Mouse (Mus musculus): ENCODE data around the gene Phldb1. TPM values are rescaled to one million over a fixed set of nuclear protein-coding genes. Genes with fewer than 3 reads are reported as not detected.

Phldb1 gene
- polyA plus RNA-seq, 1 experiment from 2014 or later = 58.9 TPM

GRCm38 (mm10) chr9:44693071-44693470 is 41.9 kb downstream of the Phldb1 start:
- 88% methylated on average over 11 of the region's 11 CpGs for WGBS
- Histone ChIP-seq H3K27ac (no peak overlapping the region), H3K4me1 (no peaks in the 10 kb centered on the region), H3K36me3 (replicated peaks) (peaks cover 52% of the 10 kb centered on the region), H3K9me3 (no peaks in the 10 kb centered on the region), H3K4me2 (no peak overlapping the region), H3K4me3 (no peak overlapping the region), H3K27me3 (replicated peaks) (no peaks in the 10 kb centered on the region), H3K9ac (no peak overlapping the region)
- no peak for ATAC-seq (replicated peaks)

DNA sequence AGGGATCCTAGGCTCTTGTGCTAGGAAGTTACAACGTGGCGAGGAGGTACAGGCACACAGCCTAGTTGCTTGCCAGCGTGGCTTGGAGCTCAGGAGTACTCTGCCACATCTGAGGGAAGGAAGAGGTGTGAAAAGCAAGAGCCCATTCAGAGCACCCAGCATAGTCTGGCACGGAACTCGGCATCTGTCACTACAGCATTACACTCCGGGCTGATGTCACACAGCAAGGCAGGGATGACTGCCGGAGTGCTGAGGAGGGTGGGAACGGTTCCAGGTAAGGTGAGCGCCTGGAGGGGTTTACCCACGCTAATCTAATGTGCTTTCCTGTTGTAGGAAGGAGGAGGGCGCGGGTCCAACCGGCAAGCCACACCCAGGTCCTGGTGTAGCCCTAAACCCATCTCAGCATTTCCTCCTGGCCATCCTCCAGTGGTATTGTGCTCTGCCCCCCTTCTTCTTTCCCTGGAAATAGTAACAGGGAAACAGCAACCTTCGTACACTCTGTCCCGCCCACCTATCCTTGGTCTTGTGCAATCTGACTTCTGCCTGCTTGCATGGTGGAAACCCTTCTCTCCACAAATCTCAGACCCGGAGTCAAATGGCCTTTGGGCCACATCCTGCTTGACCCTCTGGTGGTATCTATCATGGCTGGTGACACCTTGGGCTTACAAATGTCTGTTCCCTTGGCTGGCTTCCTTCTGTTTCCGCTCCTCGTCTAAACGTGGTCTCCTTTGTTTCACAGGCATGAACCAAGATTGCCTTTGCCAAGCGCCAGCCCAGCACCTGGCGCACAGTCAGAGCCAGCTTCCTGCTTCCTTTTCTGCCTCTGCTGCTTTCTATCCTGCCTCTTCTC is 43.1 kb downstream of the Phldb1 start:
- Histone ChIP-seq H3K9me3 (no peaks in the 10 kb centered on the region), H3K9ac (no peak overlapping the region), H3K36me3 (replicated peaks) (peaks cover 42% of the 10 kb centered on the region), H3K4me3 (no peak overlapping the region), H3K27ac (0 out of 2 replicates have a peak overlapping the region, but pooled peaks have one; percentile 12), H3K27me3 (replicated peaks) (no peaks in the 10 kb centered on the region), H3K4me1 (peaks cover 9% of the 10 kb centered on the region), H3K4me2 (no peak overlapping the region)
- 82% methylated on average over 21 of the region's 21 CpGs for WGBS
- ATAC-seq (replicated peaks) = no peak

- no peaks in the 10 kb centered on the region for H3K9me3 ChIP-seq
- H3K4me1 ChIP-seq = peaks cover 21% of the 10 kb centered on the region
- H3K9ac ChIP-seq = no peak overlapping the region
- no peak for ATAC-seq (replicated peaks)
- H3K27me3 ChIP-seq (replicated peaks) = no peaks in the 10 kb centered on the region
- no peak overlapping the region for H3K27ac ChIP-seq
- no peak overlapping the region for H3K4me3 ChIP-seq
- no peak overlapping the region for H3K4me2 ChIP-seq
- WGBS = 51% methylated on average over 7 of the region's 7 CpGs
- peaks cover 31% of the 10 kb centered on the region for H3K36me3 ChIP-seq (replicated peaks)
Observed at GRCm38 (mm10) chr9:44690641-44691040, 44.4 kb downstream of the Phldb1 start.

GRCm38 (mm10) chr9:44688013-44688412 is 47.0 kb downstream of the Phldb1 start:
- no peak overlapping the region for H3K4me3 ChIP-seq
- no peak overlapping the region for H3K4me2 ChIP-seq
- ATAC-seq (replicated peaks) = no peak
- H3K27me3 ChIP-seq (replicated peaks) = no peaks in the 10 kb centered on the region
- H3K27ac ChIP-seq = no peak overlapping the region
- 73% methylated on average over 9 of the region's 9 CpGs for WGBS
- peaks cover 19% of the 10 kb centered on the region; the same call in 1 of the 2 replicates for H3K36me3 ChIP-seq (replicated peaks)
- no peak overlapping the region for H3K9ac ChIP-seq
- peaks cover 25% of the 10 kb centered on the region for H3K4me1 ChIP-seq
- H3K9me3 ChIP-seq = no peaks in the 10 kb centered on the region

DNA sequence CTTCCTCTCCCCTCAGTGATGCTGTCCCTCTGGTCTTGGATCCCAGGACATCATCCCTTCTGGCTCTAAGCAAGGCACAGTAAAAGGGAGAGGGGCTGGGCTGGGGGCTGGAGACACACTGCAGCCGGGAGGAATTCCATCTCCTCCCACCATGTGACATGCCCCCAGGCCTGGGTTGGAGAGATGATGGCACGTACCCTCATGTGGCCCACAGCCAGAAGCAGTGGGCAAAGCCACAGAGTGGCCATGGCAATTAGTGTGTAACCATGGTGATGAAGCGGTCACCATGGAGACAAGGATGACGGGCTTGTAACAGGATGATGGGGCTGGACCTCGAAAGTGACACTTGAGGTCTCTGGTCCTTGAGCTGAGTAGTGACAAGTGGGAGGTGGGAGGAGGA is 48.4 kb downstream of the Phldb1 start:
- H3K9ac ChIP-seq = no peak overlapping the region
- peaks cover 14% of the 10 kb centered on the region; the same call in 1 of the 2 replicates for H3K36me3 ChIP-seq (replicated peaks)
- H3K4me3 ChIP-seq = no peak overlapping the region
- H3K9me3 ChIP-seq = no peaks in the 10 kb centered on the region
- H3K27me3 ChIP-seq (replicated peaks) = no peaks in the 10 kb centered on the region
- no peak overlapping the region for H3K4me2 ChIP-seq
- peak; percentile 78 for ATAC-seq (replicated peaks)
- WGBS = 16% methylated on average over 5 of the region's 5 CpGs
- H3K27ac ChIP-seq = peak overlapping the region; percentile 75
- H3K4me1 ChIP-seq = peaks cover 25% of the 10 kb centered on the region

DNA sequence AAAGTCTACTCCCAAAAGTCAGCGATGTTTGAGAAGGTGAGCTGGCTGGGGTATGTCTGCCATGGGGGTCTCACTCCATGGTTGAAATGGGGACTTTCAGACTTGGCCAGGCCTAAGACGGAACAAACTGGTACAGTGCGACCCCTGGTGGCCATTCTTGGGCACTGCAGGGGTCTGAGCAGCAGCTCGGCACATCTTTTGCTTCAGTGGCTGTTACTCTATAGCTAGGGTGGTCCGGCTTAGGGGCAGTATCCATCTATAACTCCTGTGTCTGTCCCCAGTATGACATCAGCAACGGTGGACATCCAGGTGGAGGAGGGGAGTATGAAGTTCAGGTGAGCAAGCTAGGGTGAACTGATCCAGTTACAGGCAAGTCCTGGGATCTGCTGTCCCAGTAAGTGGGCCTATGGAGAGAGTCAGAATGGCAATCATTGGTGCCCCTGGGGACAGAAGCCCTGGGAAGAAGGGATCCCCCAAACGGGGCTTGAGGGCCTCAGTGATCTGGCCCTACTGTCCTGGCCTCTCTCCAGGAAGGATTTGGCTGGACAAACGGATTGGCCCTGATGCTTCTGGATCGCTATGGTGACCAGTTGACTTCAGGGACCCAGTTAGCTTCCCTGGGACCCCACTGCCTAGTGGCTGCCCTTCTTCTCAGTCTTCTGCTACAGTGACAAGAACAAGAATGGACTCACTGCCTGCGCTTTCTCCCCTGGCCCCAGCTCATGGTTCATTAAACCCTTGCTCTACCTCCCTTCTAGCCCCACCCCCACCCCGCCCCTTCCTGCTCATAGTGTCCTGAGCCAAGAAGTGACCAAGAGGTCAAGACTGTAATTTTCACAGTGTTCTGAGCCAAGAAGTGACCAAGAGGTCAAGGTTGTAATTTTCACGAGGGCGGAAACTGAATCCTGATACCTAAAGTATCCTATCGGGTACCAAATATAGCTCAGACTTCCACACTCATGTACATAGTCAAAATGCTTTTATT is 49.4 kb downstream of the Phldb1 start:
- Histone ChIP-seq H3K4me1 (peaks cover 25% of the 10 kb centered on the region), H3K4me3 (no peak overlapping the region), H3K9me3 (no peaks in the 10 kb centered on the region), H3K27me3 (replicated peaks) (no peaks in the 10 kb centered on the region), H3K9ac (no peak overlapping the region), H3K4me2 (no peak overlapping the region), H3K36me3 (replicated peaks) (peaks cover 7% of the 10 kb centered on the region; the same call in 1 of the 2 replicates), H3K27ac (peak overlapping the region; percentile 75)
- peak; percentile 62 for ATAC-seq (replicated peaks)
- WGBS = 33% methylated on average over 14 of the region's 14 CpGs

DNA sequence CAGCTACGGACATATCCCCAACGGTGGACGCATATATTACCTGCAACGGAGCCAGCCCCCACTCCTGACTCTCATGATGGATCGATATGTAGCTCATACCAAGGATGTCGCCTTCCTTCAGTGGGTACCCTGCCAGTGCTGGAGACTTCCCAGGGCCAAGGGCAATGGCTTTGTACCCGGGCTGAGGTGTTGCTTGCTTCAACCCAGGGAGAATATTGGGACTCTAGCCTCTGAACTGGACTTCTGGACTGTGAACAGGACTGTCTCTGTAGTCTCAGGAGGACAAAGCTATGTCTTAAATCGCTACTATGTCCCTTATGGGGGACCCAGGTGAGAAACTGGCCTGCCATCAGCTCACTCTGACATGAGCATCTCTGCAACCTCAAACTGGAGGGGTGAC is 52.0 kb downstream of the Phldb1 start:
- Histone ChIP-seq H3K27me3 (replicated peaks) (no peaks in the 10 kb centered on the region), H3K4me1 (peaks cover 25% of the 10 kb centered on the region), H3K4me3 (no peak overlapping the region), H3K4me2 (no peak overlapping the region), H3K9me3 (no peaks in the 10 kb centered on the region), H3K36me3 (replicated peaks) (no peaks in the 10 kb centered on the region; the same call in 1 of the 2 replicates), H3K27ac (no peak overlapping the region), H3K9ac (no peak overlapping the region)
- ATAC-seq (replicated peaks) = no peak
- WGBS = 90% methylated on average over 8 of the region's 8 CpGs

DNA sequence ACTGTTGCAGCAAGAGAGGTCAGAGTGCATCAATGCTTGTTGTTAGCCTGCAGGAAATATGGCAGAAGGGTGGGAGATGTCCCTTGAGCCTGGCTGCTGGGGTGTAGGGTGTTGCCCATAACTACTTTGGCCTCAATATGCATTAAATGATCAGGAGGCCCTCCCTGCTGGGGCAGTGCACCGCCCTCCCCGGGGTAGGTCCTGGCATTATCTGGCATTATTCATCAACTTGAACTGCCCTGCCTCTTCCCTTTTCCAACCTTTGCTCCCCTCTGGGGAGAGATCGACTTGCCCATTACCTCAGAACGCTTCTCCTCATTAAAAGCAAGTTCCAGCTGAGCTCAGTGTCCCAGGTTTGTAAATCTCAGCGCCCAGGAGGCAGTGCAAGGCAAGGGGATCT is 55.4 kb downstream of the Phldb1 start:
- H3K9me3 ChIP-seq = no peaks in the 10 kb centered on the region
- no peak overlapping the region for H3K4me3 ChIP-seq
- H3K9ac ChIP-seq = no peak overlapping the region
- no peak overlapping the region for H3K27ac ChIP-seq
- no peak for ATAC-seq (replicated peaks)
- no peak overlapping the region for H3K4me2 ChIP-seq
- WGBS = 71% methylated on average over 5 of the region's 5 CpGs
- H3K27me3 ChIP-seq (replicated peaks) = no peaks in the 10 kb centered on the region
- H3K36me3 ChIP-seq (replicated peaks) = no peaks in the 10 kb centered on the region
- H3K4me1 ChIP-seq = no peaks in the 10 kb centered on the region

GRCm38 (mm10) chr9:44678288-44678871 is 56.6 kb downstream of the Phldb1 start:
- H3K4me2 ChIP-seq = no peak overlapping the region

GRCm38 (mm10) chr9:44673005-44673404 is 62.0 kb downstream of the Phldb1 start, which contains the start of gene Treh:
Gene Treh, plus strand, starts transcription at chr9:44673233.
- 92% methylated on average over 3 of the region's 3 CpGs for WGBS
- H3K9ac ChIP-seq = no peak within 1 kb of the TSS
- no peaks in the 10 kb centered on the region for H3K36me3 ChIP-seq (replicated peaks)
- no peak within 1 kb of the TSS for H3K4me3 ChIP-seq
- no peak within 1 kb of the TSS for H3K27ac ChIP-seq
- no peaks in the 10 kb centered on the region for H3K4me1 ChIP-seq
- no peak for ATAC-seq (replicated peaks)
- no peak within 1 kb of the TSS for H3K4me2 ChIP-seq
- no peaks in the 10 kb centered on the region for H3K9me3 ChIP-seq
- no peaks in the 10 kb centered on the region for H3K27me3 ChIP-seq (replicated peaks)

More at GRCm38 (mm10) chr9:44678288-44678871, 56.6 kb downstream of the Phldb1 start:
- 88% methylated on average over 2 of the region's 2 CpGs for WGBS
- Histone ChIP-seq H3K9ac (no peak overlapping the region), H3K9me3 (no peaks in the 10 kb centered on the region), H3K4me3 (no peak overlapping the region), H3K4me1 (no peaks in the 10 kb centered on the region), H3K27ac (no peak overlapping the region), H3K27me3 (replicated peaks) (no peaks in the 10 kb centered on the region), H3K36me3 (replicated peaks) (no peaks in the 10 kb centered on the region)
- ATAC-seq (replicated peaks) = no peak

GRCm38 (mm10) chr9:44672291-44672865 is 62.6 kb downstream of the Phldb1 start:
- no peak overlapping the region for H3K9ac ChIP-seq
- H3K27ac ChIP-seq = no peak overlapping the region
- no peaks in the 10 kb centered on the region for H3K36me3 ChIP-seq (replicated peaks)
- 60% methylated on average over 2 of the region's 2 CpGs for WGBS
- no peak overlapping the region for H3K4me2 ChIP-seq
- no peaks in the 10 kb centered on the region for H3K9me3 ChIP-seq
- no peaks in the 10 kb centered on the region for H3K27me3 ChIP-seq (replicated peaks)
- no peak for ATAC-seq (replicated peaks)
- no peak overlapping the region for H3K4me3 ChIP-seq
- H3K4me1 ChIP-seq = no peaks in the 10 kb centered on the region
